Mouse (Mus musculus) adrenal gland, postnatal 36 days (tissue): ENCODE results near the gene Zfp987. TPM values are rescaled to one million over a fixed set of nuclear protein-coding genes. Genes with fewer than 3 reads are reported as not detected.
"Not testable (repeated sequence)": the region's sequence is repeated elsewhere in the genome, so short reads cannot be mapped to it uniquely, and the experiment has no call there.

ENCODE experiments used
- DNase-seq, 2 experiments: peaks; one replicate each; pipeline ENCODE4 v3.0.0; 2021; ENCODE audit warnings: mixed read lengths in 1 of 2
- long read RNA-seq, 2 experiments: library from polyadenylated mRNA; stranded (forward); transcript quantifications; one replicate each; pipeline ENCODE4 v2.0.0; 2021; ENCODE audit warnings: borderline sequencing depth in 2 of 2
- total RNA-seq, 2 experiments: library from RNA; stranded (reverse); gene quantifications; 2 replicates each; pipeline ENCODE4 v1.2.3; 2021

Gene Zfp987
- under 1 TPM in 1 of 2 experiments, not detected in 1; 0.10 TPM for total RNA-seq
- long read RNA-seq, experiment 1: 0 reads
- long read RNA-seq, experiment 2: 0 reads

GRCm38 (mm10) chr4:146096998-146097397, at the start of gene Zfp987:
Gene Zfp987, plus strand, starts transcription at chr4:146097298.
- not testable (repeated sequence) for DNase-seq

- not testable (repeated sequence) for DNase-seq
Observed at GRCm38 (mm10) chr4:146052536-146052935, 44.6 kb upstream of the Zfp987 start.

- not testable (repeated sequence) for DNase-seq
Observed at GRCm38 (mm10) chr4:146053445-146053844, 43.7 kb upstream of the Zfp987 start.

GRCm38 (mm10) chr4:146055335-146055734, 41.8 kb upstream of the Zfp987 start:
- no peak for DNase-seq

GRCm38 (mm10) chr4:146058646-146059045, 38.5 kb upstream of the Zfp987 start:
- DNase-seq: not testable (repeated sequence)

- not testable (repeated sequence) for DNase-seq
Observed at GRCm38 (mm10) chr4:146059078-146059477, 38.0 kb upstream of the Zfp987 start.

- not testable (repeated sequence) for DNase-seq
Observed at GRCm38 (mm10) chr4:146059974-146060693, 37.0 kb upstream of the Zfp987 start.

GRCm38 (mm10) chr4:146061082-146061481, 36.0 kb upstream of the Zfp987 start:
- DNase-seq: not testable (repeated sequence)

GRCm38 (mm10) chr4:146062021-146062420, 35.1 kb upstream of the Zfp987 start:
- not testable (repeated sequence) for DNase-seq

GRCm38 (mm10) chr4:146063001-146063400, 34.1 kb upstream of the Zfp987 start:
- not testable (repeated sequence) for DNase-seq

- DNase-seq: not testable (repeated sequence)
Observed at GRCm38 (mm10) chr4:146063621-146064020, 33.5 kb upstream of the Zfp987 start.

GRCm38 (mm10) chr4:146064807-146065206, 32.3 kb upstream of the Zfp987 start:
- DNase-seq: not testable (repeated sequence)

GRCm38 (mm10) chr4:146066932-146067580, 30.0 kb upstream of the Zfp987 start:
- DNase-seq: not testable (repeated sequence)

GRCm38 (mm10) chr4:146067594-146067993, 29.5 kb upstream of the Zfp987 start:
- DNase-seq: not testable (repeated sequence)

- DNase-seq: not testable (repeated sequence)
Observed at GRCm38 (mm10) chr4:146073264-146073663, 23.8 kb upstream of the Zfp987 start.

- not testable (repeated sequence) for DNase-seq
Observed at GRCm38 (mm10) chr4:146101448-146101847, 4.3 kb downstream of the Zfp987 start.

- DNase-seq: not testable (repeated sequence)
Observed at GRCm38 (mm10) chr4:146156524-146156923, 59.4 kb downstream of the Zfp987 start, which contains the start of gene Zfp600. Gene Zfp600, plus strand, starts transcription at chr4:146156824.

GRCm38 (mm10) chr4:146162893-146163292, 65.8 kb downstream of the Zfp987 start:
- DNase-seq: not testable (repeated sequence)

GRCm38 (mm10) chr4:146167202-146167832, 70.2 kb downstream of the Zfp987 start:
- DNase-seq: not testable (repeated sequence)

GRCm38 (mm10) chr4:146167879-146168532, 70.9 kb downstream of the Zfp987 start:
- DNase-seq: not testable (repeated sequence)

- DNase-seq: not testable (repeated sequence)
Observed at GRCm38 (mm10) chr4:146168730-146169215, 71.7 kb downstream of the Zfp987 start.
